Mouse (Mus musculus) Patski (cell line): Measurements from ENCODE around the gene Strn3. TPM values are rescaled to one million over a fixed set of nuclear protein-coding genes. Genes with fewer than 3 reads are reported as not detected.
"Not testable (repeated sequence)": the region's sequence is repeated elsewhere in the genome, so short reads cannot be mapped to it uniquely, and the experiment has no call there.

Experiments used
- ATAC-seq: fragments of 100-300 bp; one replicate; pipeline ENCODE4 v1.8.0; 2021
- CTCF ChIA-PET: fragments of 350-600 bp; sonication (Branson Sonifier 250); formaldehyde crosslinking; loops from one replicate; lab custom pipeline; 2022; ENCODE audit warnings: inconsistent platforms; lab: Charles Lee
- POLR2A ChIA-PET: fragments of 350-600 bp; sonication (Branson Sonifier 250); formaldehyde crosslinking; loops from one replicate; lab custom pipeline; 2022; ENCODE audit warnings: antibody characterized with exemption, inconsistent platforms; lab: Charles Lee
- DNase-seq: peaks from one replicate; pipeline ENCODE4 v3.0.0-alpha.2; 2011; ENCODE audit warnings: low read depth, low spot score
- H3K27me3 ChIP-seq: fragments of 371-371 bp; one replicate; pipeline ENCODE4 v1.5.1; 2021
- CTCF ChIP-seq: fragments of 100-300 bp; IDR thresholded peaks from one replicate; pipeline ENCODE4 v1.5.1; 2021
- in situ Hi-C: fragments of 300-500 bp; cut with MboI; formaldehyde crosslinking; loops from 3 replicates; pipeline ENCODE4 v1.11.1; 2018; ENCODE audit warnings: low pct_unique_long_range_greater_than_20kb, mixed read lengths
- polyA plus RNA-seq: library from polyadenylated mRNA; unstranded; gene quantifications from one replicate; pipeline ENCODE4 v1.2.3, GENCODE M21; 2021

Gene Strn3
- polyA plus RNA-seq, 1 experiment from 2014 or later = 67.9 TPM

GRCm38 (mm10) chr12:51666708-51667430 is 24.8 kb downstream of the Strn3 start:
- ATAC-seq (no peak), DNase-seq (no peak)
- in situ Hi-C loops = no loop called here
- peak; percentile 33 for TF ChIP-seq CTCF
- no peaks in the 10 kb centered on the region for H3K27me3 ChIP-seq
- POLR2A ChIA-PET = no interaction called here
- CTCF ChIA-PET = interaction anchor here (0.9 to 1.3 kb wide), 2 partner anchors 22 to 75 kb away, joined by 3 to 4 read pairs; no protein-coding TSS in a partner anchor

DNA sequence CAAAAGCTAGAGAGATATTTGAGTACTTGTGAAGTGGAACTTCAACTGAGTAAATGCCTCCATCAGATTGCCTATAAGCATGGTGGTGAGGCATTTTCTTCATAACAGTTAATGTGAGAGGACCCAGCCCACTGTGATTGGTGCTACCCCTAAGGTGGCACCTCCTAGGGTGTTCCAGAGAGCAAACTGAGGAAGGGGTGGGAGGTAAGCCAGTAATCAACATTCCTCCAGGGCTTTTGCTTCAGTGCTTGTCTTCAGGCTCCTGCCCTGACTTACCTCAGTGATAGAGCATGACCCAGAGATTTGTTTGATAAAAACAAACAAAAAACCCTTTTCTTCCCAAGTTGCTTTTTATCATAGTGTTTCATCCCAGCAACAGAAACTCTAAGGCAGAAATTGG is 27.8 kb downstream of the Strn3 start:
- TF ChIP-seq CTCF = no peak
- ATAC-seq = peak; percentile 65
- in situ Hi-C loops = no loop called here
- H3K27me3 ChIP-seq = no peaks in the 10 kb centered on the region
- ChIA-PET POLR2A (no interaction called here), CTCF (no interaction called here)
- DNase-seq = no peak

DNA sequence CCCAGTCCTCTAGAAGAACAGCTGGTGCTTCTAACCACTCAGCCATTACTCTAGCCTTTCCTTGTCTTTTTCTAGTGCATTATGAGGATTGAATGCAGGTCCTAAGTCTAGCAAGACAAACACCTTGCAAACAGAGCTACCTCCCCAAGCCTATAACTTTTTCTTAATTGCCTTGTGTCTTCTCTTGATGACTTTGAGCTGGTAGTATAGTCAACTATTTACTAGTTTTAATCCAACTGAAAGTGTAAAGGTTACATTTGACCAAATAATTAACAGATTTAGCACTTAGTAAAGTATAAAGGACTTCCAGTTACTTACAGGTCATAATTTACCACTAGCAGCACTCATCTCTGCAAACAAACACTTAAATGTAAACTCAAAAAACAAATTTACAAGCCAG is 28.7 kb downstream of the Strn3 start:
- CTCF ChIA-PET = interaction anchor here (1.4 kb wide), 1 partner anchor 22 kb away, joined by 3 read pairs; no protein-coding TSS in a partner anchor
- in situ Hi-C loops = no loop called here
- no peak for TF ChIP-seq CTCF
- ATAC-seq (no peak), DNase-seq (no peak)
- POLR2A ChIA-PET = no interaction called here
- no peaks in the 10 kb centered on the region for H3K27me3 ChIP-seq

- no peak for TF ChIP-seq CTCF
- DNase-seq (no peak), ATAC-seq (no peak)
- in situ Hi-C loops = no loop called here
- no peaks in the 10 kb centered on the region for H3K27me3 ChIP-seq
- ChIA-PET CTCF (no interaction called here), POLR2A (no interaction called here)
These were observed 35.7 kb downstream of the Strn3 start for GRCm38 (mm10) chr12:51655944-51656465.

GRCm38 (mm10) chr12:51649401-51649800 is 42.3 kb downstream of the Strn3 start:
- DNase-seq, ATAC-seq, CTCF ChIA-PET, H3K27me3 ChIP-seq, in situ Hi-C loops: not testable (repeated sequence)
- POLR2A ChIA-PET = interaction anchor here (0.6 kb wide), 1 partner anchor 56 kb away, joined by 5 read pairs; no protein-coding TSS in a partner anchor

GRCm38 (mm10) chr12:51641871-51642270 is 49.8 kb downstream of the Strn3 start:
- ChIA-PET POLR2A (no interaction called here), CTCF (no interaction called here)
- in situ Hi-C loops = no loop called here
- no peak for ATAC-seq
- H3K27me3 ChIP-seq = no peaks in the 10 kb centered on the region
- TF ChIP-seq CTCF = no peak
- no peak for DNase-seq

- ChIA-PET POLR2A (no interaction called here), CTCF (no interaction called here)
- no peak for TF ChIP-seq CTCF
- in situ Hi-C loops = no loop called here
- DNase-seq (no peak), ATAC-seq (no peak)
- H3K27me3 ChIP-seq = no peaks in the 10 kb centered on the region
These were observed 54.8 kb downstream of the Strn3 start for GRCm38 (mm10) chr12:51636689-51637470.

- CTCF ChIA-PET = no interaction called here
- TF ChIP-seq CTCF = no peak
- ATAC-seq (no peak), DNase-seq (no peak)
- POLR2A ChIA-PET = no interaction called here
- no peaks in the 10 kb centered on the region for H3K27me3 ChIP-seq
- in situ Hi-C loops = no loop called here
These were observed 55.4 kb downstream of the Strn3 start for GRCm38 (mm10) chr12:51636260-51636659.

- in situ Hi-C loops = no loop called here
- ATAC-seq = no peak
These were observed 58.2 kb downstream of the Strn3 start for GRCm38 (mm10) chr12:51633481-51633880.

GRCm38 (mm10) chr12:51623366-51623694 is 68.4 kb downstream of the Strn3 start:
- ATAC-seq = no peak
- ChIA-PET CTCF (no interaction called here), POLR2A (no interaction called here)
- no peak for TF ChIP-seq CTCF
- in situ Hi-C loops = no loop called here
- no peaks in the 10 kb centered on the region for H3K27me3 ChIP-seq
- DNase-seq = no peak

More at GRCm38 (mm10) chr12:51633481-51633880, 58.2 kb downstream of the Strn3 start:
- TF ChIP-seq CTCF = no peak
- no peaks in the 10 kb centered on the region for H3K27me3 ChIP-seq
- ChIA-PET CTCF (no interaction called here), POLR2A (no interaction called here)
- DNase-seq = no peak

DNA sequence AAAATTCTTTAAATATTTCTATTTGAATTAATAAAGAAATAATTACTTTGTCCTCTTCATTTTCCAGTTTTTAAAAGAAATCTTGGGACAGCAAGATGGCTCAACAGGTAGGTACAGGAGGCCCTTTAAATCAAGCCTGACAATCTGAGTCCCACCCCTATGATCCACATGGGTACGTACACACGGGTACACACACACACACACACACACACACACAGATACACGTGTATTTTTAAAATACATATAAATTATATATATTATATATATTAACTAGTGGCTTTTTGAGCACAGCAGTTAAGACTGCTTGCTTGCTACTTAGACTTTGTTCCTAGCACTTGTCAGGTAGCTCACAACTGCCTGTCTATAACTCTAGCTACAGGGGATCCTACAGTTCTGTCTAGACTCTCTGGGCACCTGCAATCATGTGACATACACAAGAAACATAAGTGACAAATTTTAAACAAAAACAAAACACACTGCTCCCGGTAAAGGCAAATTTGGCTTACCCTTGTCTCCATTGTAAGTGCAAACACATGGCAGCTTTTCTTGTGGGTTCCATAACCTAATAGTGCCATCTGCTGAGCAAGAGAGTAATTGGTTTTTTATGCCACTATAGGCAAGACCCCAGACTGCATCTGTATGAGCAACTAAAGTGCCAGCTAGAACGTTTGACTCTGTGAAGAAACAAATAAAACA is 68.9 kb downstream of the Strn3 start:
- no peak for DNase-seq
- TF ChIP-seq CTCF = peak; percentile 21
- ATAC-seq = no peak
- in situ Hi-C loops = no loop called here
- no peaks in the 10 kb centered on the region for H3K27me3 ChIP-seq
- ChIA-PET POLR2A (no interaction called here), CTCF (no interaction called here)
